Mouse (Mus musculus): ENCODE measurements around the gene Erc2.

- no peak for TF ChIP-seq CTCF (IDR thresholded peaks at IDR 0.05; ENCODE audit: low read depth)
- TF ChIP-seq EP300 (IDR thresholded peaks at IDR 0.05; ENCODE audit: low read depth): no peak
Observed at GRCm38 (mm10) chr14:27731086-27731485, 108.9 kb downstream of the Erc2 start.

All from liver, postnatal 0 days (tissue).